Mouse (Mus musculus) erythroblast, embryonic 14.5 days (primary cell): ENCODE results near the gene Gpr108.
"Not testable (repeated sequence)": the region's sequence is repeated elsewhere in the genome, so short reads cannot be mapped to it uniquely, and the experiment has no call there.

Experiments
- GATA1 ChIP-seq: IDR thresholded peaks from 2 replicates; pipeline ENCODE4 v1.6.1; 2012; ENCODE audit warnings: low read length, inconsistent platforms, mixed read lengths
- TAL1 ChIP-seq: IDR thresholded peaks from 3 replicates; pipeline ENCODE4 v1.6.1; 2012; ENCODE audit warnings: low read length, inconsistent platforms, mixed read lengths

DNA sequence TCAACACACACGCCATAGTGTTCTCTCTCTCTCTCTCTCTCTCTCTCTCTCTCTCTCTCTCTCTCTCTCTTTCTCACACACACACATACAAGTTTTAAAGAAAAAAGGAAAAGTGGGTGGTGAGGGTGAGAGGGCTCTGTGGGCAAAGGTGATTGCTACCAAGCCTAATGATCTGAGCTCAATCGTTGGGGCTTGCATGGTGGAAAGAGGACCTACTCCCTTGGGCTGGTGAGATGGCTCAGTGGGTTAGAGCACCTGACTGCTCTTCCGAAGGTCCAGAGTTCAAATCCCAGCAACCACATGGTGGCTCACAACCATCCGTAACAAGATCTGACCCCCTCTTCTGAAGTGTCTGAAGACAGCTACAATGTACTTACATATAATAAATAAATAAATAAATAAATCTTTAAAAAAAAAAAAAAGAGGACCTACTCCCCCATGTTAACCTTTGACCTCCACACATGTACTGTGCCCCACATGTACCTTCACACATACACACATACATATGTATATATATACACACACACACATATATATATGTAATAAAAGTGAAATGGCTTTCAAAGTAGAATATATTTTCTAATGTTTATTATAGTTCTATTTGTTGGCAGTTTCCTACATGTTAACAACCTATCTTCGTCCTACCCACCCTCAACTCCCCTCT, 29.5 kb upstream of the Gpr108 start:
- not testable (repeated sequence) for TF ChIP-seq GATA1, TAL1
